Mouse (Mus musculus): ENCODE data around the gene Ywhag. TPM values are rescaled to one million over a fixed set of nuclear protein-coding genes. Genes with fewer than 3 reads are reported as not detected.

The Ywhag gene
- polyA plus RNA-seq, 1 experiment = 80.3 TPM

- Histone ChIP-seq H3K4me3 (replicated peaks; ENCODE audit: extremely low read depth, low read depth, low read length) (peak overlapping the region; percentile 27), H3K4me1 (ENCODE audit: control insufficient read depth, insufficient read depth, low read length) (peaks cover 6% of the 10 kb centered on the region)
- no peak for DNase-seq
- 45% methylated on average over 7 of the region's 7 CpGs for WGBS
- TF ChIP-seq CTCF (IDR thresholded peaks at IDR 0.05; ENCODE audit: insufficient read depth, low read length) = no peak
- TF ChIP-seq POLR2A (IDR thresholded peaks at IDR 0.05; ENCODE audit: borderline replicate concordance, extremely low read depth, low read depth, low read length) = no peak
Observed at GRCm38 (mm10) chr5:135935176-135935523, 734 bp upstream of the Ywhag start.

- DNase-seq = no peak
- Histone ChIP-seq H3K4me1 (ENCODE audit: control insufficient read depth, insufficient read depth, low read length) (peaks cover 6% of the 10 kb centered on the region), H3K4me3 (replicated peaks; ENCODE audit: extremely low read depth, low read depth, low read length) (peak overlapping the region; percentile 98)
- TF ChIP-seq CTCF (IDR thresholded peaks at IDR 0.05; ENCODE audit: insufficient read depth, low read length) (no peak), POLR2A (IDR thresholded peaks at IDR 0.05; ENCODE audit: borderline replicate concordance, extremely low read depth, low read depth, low read length) (no peak)
- under 1% methylated on average over 35 of the region's 35 CpGs for WGBS
Observed at GRCm38 (mm10) chr5:135933900-135934441, 445 bp downstream of the Ywhag start.

GRCm38 (mm10) chr5:135933222-135933899, 1.1 kb downstream of the Ywhag start:
- WGBS = 8% methylated on average over 12 of the region's 12 CpGs
- Histone ChIP-seq H3K4me3 (replicated peaks; ENCODE audit: extremely low read depth, low read depth, low read length) (peak overlapping the region; percentile 98), H3K4me1 (ENCODE audit: control insufficient read depth, insufficient read depth, low read length) (peaks cover 6% of the 10 kb centered on the region)
- DNase-seq = no peak
- TF ChIP-seq CTCF (IDR thresholded peaks at IDR 0.05; ENCODE audit: insufficient read depth, low read length) (no peak), POLR2A (IDR thresholded peaks at IDR 0.05; ENCODE audit: borderline replicate concordance, extremely low read depth, low read depth, low read length) (no peak)

- H3K4me3 ChIP-seq (replicated peaks; ENCODE audit: extremely low read depth, low read depth, low read length) = no peak overlapping the region
- TF ChIP-seq POLR2A (IDR thresholded peaks at IDR 0.05; ENCODE audit: borderline replicate concordance, extremely low read depth, low read depth, low read length) (no peak), CTCF (IDR thresholded peaks at IDR 0.05; ENCODE audit: insufficient read depth, low read length) (no peak)
- WGBS = 64% methylated on average over 2 of the region's 2 CpGs
- H3K4me1 ChIP-seq (ENCODE audit: control insufficient read depth, insufficient read depth, low read length) = peaks cover 6% of the 10 kb centered on the region
- DNase-seq = no peak
Observed at GRCm38 (mm10) chr5:135932359-135932758, 2.1 kb downstream of the Ywhag start.

- 79% methylated on average over 9 of the region's 9 CpGs for WGBS
- DNase-seq = no peak
- no peak for TF ChIP-seq CTCF (IDR thresholded peaks at IDR 0.05; ENCODE audit: insufficient read depth, low read length)
- TF ChIP-seq POLR2A (IDR thresholded peaks at IDR 0.05; ENCODE audit: borderline replicate concordance, extremely low read depth, low read depth, low read length) = no peak
- H3K4me3 ChIP-seq (replicated peaks; ENCODE audit: extremely low read depth, low read depth, low read length) = no peak overlapping the region
- H3K4me1 ChIP-seq (ENCODE audit: control insufficient read depth, insufficient read depth, low read length) = peaks cover 6% of the 10 kb centered on the region
Observed at GRCm38 (mm10) chr5:135931526-135931925, 2.9 kb downstream of the Ywhag start.

- DNase-seq = no peak
- TF ChIP-seq CTCF (IDR thresholded peaks at IDR 0.05; ENCODE audit: insufficient read depth, low read length) (no peak), POLR2A (IDR thresholded peaks at IDR 0.05; ENCODE audit: borderline replicate concordance, extremely low read depth, low read depth, low read length) (no peak)
- WGBS = 74% methylated on average over 6 of the region's 6 CpGs
- Histone ChIP-seq H3K4me1 (ENCODE audit: control insufficient read depth, insufficient read depth, low read length) (no peaks in the 10 kb centered on the region), H3K4me3 (replicated peaks; ENCODE audit: extremely low read depth, low read depth, low read length) (no peak overlapping the region)
Observed at GRCm38 (mm10) chr5:135929685-135930424, 4.6 kb downstream of the Ywhag start.

- 87% methylated on average over 7 of the region's 7 CpGs for WGBS
- H3K4me3 ChIP-seq (replicated peaks; ENCODE audit: extremely low read depth, low read depth, low read length) = no peak overlapping the region
- DNase-seq = no peak
- TF ChIP-seq CTCF (IDR thresholded peaks at IDR 0.05; ENCODE audit: insufficient read depth, low read length) (no peak), POLR2A (IDR thresholded peaks at IDR 0.05; ENCODE audit: borderline replicate concordance, extremely low read depth, low read depth, low read length) (no peak)
- no peaks in the 10 kb centered on the region for H3K4me1 ChIP-seq (ENCODE audit: control insufficient read depth, insufficient read depth, low read length)
Observed at GRCm38 (mm10) chr5:135923901-135924300, 10.5 kb downstream of the Ywhag start.

GRCm38 (mm10) chr5:135919902-135920301, 14.5 kb downstream of the Ywhag start:
- Histone ChIP-seq H3K4me3 (replicated peaks; ENCODE audit: extremely low read depth, low read depth, low read length) (no peak overlapping the region), H3K4me1 (ENCODE audit: control insufficient read depth, insufficient read depth, low read length) (peaks cover 16% of the 10 kb centered on the region)
- no peak for DNase-seq
- WGBS = 84% methylated on average over 3 of the region's 3 CpGs
- no peak for TF ChIP-seq POLR2A (IDR thresholded peaks at IDR 0.05; ENCODE audit: borderline replicate concordance, extremely low read depth, low read depth, low read length)
- no peak for TF ChIP-seq CTCF (IDR thresholded peaks at IDR 0.05; ENCODE audit: insufficient read depth, low read length)

GRCm38 (mm10) chr5:135918593-135918992, 15.8 kb downstream of the Ywhag start:
- TF ChIP-seq POLR2A (IDR thresholded peaks at IDR 0.05; ENCODE audit: borderline replicate concordance, extremely low read depth, low read depth, low read length) (no peak), CTCF (IDR thresholded peaks at IDR 0.05; ENCODE audit: insufficient read depth, low read length) (no peak)
- Histone ChIP-seq H3K4me3 (replicated peaks; ENCODE audit: extremely low read depth, low read depth, low read length) (no peak overlapping the region), H3K4me1 (ENCODE audit: control insufficient read depth, insufficient read depth, low read length) (peaks cover 22% of the 10 kb centered on the region)
- 94% methylated on average over 5 of the region's 5 CpGs for WGBS
- DNase-seq = no peak
